Mouse (Mus musculus) adrenal gland, postnatal 25 days (tissue): ENCODE measurements around the gene Sbk1. TPM values are rescaled to one million over a fixed set of nuclear protein-coding genes. Genes with fewer than 3 reads are reported as not detected.
"Not testable (repeated sequence)": the region's sequence is repeated elsewhere in the genome, so short reads cannot be mapped to it uniquely, and the experiment has no call there.

Experiments used
- DNase-seq: peaks from one replicate; pipeline ENCODE4 v3.0.0; 2021; ENCODE audit warnings: mixed read lengths
- total RNA-seq: library from RNA; stranded (reverse); gene quantifications from 2 replicates; pipeline ENCODE4 v1.2.3, GENCODE M21; 2021

The Sbk1 gene
- total RNA-seq, 1 experiment from 2014 or later: 102 TPM

DNA sequence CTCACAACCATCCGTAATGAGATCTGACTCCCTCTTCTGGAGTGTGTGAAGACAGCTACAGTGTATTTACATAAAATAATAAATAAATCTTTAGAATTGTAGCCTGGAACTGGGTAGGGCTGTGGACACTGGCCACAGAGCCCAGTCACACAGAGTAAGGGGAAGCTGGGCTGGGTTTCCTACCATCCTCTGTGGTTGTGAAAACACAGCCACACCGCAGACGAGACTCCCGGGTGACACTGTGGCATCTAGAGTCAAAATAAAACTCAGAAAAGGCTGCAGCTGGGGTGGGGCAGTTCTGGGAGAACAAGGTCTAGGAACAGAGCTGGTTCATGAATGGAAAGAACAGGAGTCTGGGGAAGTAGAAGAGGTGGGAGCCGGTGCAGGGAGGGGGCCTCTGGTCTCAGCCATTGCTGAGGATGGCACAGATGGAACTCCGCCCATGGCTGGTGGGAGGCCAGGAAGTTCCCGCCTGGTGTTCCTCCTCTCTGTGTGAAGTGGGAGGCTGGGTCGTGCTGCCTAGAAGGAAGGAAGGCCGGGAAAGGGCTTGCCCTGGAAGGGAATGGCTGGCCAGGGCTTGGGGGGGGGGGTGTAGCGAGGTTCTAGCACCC is 15.2 kb downstream of the Sbk1 start:
- peak; percentile 42 for DNase-seq

- no peak for DNase-seq
These were observed 15.7 kb downstream of the Sbk1 start for GRCm38 (mm10) chr7:126288104-126288497.

DNA sequence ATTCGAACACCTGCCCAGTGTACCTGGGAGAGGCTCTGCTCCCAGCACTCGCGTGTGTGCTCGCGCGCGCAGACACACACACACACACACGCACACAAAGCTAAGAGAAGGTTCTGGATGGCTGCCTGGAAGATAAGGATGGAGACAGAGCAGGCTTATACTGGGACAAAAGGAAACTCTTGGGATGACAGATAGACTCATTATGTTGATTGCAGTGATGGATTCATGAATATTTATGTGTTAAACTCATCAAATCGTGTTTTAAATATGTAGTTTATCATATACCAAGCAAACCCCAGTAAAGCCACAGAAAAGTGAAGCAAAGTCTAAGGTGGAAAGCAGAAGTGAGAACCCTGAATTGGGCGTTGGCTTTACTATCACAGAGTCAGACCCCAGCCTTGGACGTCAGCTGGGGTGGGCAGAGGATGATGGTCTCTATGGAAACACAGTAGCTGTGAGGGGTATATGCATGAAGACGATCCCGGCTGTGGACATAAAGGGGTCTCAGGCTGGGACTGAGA is 16.2 kb downstream of the Sbk1 start:
- DNase-seq: no peak

DNA sequence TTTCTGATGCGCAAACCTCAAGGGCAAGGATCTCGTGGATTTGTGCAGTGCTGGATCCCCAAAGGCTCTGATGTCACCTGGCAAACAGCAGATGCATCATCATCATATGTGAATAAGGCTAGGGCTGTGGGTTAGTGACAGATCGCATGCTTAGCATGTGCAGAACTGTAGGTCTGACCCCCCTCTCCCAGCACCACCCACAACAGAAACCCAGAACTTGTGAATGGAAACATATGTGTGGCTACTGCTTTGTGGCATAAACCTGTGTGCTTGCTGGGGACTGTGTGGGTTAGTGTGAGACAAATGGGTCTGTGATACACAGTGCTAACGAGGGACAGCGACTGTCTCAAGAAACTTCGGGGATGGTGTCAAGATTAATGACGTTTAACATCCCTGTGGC is 17.0 kb downstream of the Sbk1 start:
- no peak for DNase-seq

DNA sequence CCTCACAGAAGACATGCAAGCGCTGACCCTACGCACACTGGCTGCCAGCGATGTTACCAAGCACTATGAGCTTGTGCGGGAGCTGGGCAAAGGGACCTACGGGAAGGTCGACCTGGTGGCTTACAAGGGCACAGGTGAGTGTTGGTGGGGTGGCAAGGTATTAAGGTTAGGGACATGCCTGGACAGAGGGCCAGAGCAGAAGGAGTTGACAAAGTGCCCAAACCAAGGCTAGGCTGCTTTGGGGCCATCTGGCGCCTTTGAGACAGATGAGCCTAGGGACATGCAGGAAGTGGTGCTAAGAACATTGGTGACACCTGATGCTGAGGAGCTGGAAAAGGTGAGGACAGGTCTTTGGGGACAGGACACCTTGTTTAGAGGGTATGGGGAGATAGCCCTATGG is 17.5 kb downstream of the Sbk1 start:
- DNase-seq: no peak

DNA sequence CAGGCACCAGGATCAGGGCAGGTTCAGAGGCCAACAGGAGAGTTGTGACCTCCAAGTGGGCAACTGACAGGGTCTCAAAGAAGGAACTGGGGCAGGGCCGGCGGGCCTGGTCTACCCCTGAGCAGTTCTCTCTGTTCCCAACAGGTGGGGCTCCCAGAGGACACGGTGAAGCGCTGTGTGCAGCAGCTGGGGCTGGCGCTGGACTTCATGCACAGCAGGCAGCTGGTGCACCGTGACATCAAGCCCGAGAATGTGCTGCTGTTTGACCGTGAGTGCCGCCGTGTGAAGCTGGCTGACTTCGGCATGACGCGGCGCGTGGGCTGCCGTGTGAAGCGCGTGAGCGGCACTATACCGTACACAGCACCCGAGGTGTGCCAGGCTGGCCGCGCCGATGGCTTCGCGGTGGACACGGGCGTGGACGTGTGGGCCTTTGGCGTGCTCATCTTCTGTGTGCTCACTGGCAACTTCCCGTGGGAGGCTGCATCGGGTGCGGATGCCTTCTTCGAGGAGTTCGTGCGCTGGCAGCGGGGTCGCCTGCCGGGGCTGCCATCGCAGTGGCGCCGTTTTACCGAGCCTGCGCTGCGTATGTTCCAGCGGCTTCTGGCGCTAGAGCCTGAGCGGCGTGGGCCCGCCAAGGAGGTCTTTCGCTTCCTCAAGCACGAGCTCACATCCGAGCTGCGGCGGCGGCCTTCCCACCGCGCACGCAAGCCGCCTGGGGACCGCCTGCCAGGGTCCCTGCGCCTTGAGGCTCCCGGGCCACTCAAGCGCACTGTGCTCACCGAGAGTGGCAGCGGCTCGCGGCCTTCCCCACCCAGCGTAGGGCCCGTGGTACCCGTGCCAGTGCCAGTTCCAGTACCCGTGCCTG is 19.5 kb downstream of the Sbk1 start:
- DNase-seq: no peak

- no peak for DNase-seq
These were observed 20.7 kb downstream of the Sbk1 start for GRCm38 (mm10) chr7:126293091-126293490.

DNA sequence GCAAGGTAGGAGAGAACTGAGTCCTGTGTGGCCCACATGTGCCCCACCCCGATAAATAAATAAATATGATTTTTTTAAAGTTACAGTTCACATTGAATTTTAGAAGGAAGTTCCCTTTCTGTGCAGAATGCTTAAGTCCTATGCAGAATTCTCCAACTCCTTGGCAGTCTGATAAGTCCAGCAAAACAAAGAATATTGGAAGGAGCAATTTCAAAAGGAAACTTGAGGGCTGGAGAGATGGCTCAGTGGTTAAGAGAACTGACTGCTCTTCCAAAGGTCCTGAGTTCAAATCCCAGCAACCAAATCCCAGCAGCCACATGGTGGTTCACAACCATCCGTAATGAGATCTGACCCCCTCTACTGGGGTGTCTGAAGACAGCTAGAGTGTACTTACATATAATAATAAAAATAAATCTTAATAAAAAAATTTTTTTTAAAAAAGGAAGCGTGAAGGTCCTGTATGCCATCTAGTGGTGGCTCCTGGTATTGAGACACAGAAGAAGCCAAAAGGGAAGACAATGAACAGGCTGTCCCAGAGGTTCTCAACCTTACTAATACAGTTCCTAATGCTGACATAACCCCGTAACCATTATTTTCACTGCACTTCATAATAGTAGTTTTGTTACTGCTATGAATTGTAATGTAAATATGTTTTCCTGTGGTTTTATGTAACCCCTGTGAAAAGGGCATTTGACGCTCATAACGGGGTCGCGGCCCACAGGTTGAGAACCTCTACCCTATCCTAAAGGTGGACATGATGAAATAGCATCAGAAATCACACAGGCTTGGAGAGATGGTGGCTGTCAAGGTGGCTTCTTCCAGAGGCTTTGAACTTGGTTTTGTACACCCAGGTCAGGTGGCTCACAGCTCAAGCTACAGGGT is 25.4 kb downstream of the Sbk1 start:
- no peak for DNase-seq

- peak; percentile 76 for DNase-seq
These were observed 26.4 kb downstream of the Sbk1 start for GRCm38 (mm10) chr7:126298856-126299255.

- DNase-seq: not testable (repeated sequence)
These were observed 29.4 kb downstream of the Sbk1 start for GRCm38 (mm10) chr7:126301831-126302230.

DNA sequence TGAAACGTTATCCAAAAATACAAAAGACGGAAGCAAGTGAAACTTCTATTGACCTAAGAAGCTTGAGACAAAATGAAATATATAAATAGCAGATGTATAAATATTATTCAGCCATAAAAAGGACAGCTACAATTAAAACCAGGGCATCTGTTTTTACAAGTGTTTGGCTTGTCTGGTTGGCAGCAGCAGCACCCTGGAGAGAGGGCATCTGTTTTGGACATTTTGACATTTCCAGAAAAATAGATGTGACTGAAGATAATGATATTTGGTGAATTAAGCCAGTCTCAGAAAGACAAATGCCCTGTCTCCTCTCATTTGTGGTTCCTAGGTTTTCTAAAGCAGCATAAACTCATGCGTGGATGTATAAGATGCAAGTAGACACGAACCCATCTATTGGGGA is 39.4 kb downstream of the Sbk1 start:
- no peak for DNase-seq

GRCm38 (mm10) chr7:126313309-126313708 is 40.9 kb downstream of the Sbk1 start:
- DNase-seq: no peak

DNA sequence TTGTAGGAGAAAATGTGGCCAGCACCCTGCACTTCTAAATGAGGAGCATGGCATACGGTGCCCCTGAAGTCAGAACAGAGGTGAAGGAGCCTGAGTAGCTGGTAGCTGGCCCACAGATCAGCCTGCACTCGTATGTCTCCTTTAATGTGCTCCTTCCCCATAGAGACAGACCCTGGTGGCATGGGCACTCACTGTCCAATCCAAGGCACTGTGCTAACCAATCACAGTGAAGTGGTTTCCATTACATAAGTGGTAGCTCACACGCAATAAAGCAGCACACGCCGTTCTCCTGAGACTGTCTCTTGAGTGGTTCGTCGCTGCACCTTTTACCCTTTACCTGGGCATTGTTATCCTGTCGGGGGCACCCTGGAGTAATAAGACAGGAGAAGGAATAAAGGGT is 41.9 kb downstream of the Sbk1 start:
- no peak for DNase-seq

GRCm38 (mm10) chr7:126323729-126324128 is 51.3 kb downstream of the Sbk1 start:
- DNase-seq: peak; percentile 77

GRCm38 (mm10) chr7:126324791-126325190 is 52.4 kb downstream of the Sbk1 start:
- no peak for DNase-seq

DNA sequence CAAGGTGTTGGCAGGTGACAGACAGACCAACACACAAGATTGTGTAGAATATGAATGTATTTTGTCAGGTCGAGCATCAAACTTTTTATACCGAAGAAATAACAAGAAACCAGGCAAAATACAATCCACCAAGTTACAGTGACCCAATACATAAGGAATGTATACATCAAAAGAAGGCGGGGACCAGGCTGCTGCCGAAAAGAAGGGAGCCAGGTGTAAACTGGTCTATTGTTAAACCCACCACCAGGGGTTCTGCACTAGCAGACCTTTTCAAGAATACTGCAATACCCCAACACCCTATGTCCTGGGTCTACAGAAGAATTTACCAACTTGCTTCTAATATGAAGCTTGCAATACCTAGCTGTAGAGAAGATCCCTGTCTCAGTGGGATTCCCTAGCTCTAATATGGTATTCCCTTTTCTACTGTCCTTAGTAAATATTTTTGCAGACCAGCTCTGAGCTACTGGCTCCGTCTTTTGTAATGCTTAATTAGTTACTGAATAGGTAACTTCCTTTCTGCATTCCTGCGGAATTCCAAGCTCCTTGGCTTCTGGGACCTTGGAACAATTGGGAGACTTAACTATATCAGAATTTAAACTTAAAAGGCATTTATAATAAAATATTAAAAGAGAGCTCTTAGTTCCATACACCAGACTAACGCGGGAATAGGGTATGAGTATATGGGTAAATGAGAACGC is 53.3 kb downstream of the Sbk1 start:
- not testable (repeated sequence) for DNase-seq

DNA sequence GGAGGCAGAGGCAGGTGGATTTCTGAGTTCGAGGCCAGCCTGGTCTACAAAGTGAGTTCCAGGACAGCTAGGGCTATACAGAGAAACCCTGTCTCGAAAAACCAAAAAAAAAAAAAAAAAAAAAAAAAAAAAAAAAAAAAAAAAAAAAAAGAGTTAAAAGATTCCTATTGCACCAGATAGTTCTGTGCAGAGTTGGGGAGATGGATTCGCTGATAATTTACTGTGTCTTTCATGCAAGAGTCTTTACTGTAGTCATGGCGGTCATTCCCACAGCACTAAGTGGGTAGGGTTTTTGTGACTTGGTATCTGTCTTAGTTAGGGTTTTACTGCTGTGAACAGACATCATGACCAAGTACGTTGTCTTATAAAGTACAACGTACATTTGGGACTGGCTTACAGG is 56.4 kb downstream of the Sbk1 start:
- not testable (repeated sequence) for DNase-seq

DNA sequence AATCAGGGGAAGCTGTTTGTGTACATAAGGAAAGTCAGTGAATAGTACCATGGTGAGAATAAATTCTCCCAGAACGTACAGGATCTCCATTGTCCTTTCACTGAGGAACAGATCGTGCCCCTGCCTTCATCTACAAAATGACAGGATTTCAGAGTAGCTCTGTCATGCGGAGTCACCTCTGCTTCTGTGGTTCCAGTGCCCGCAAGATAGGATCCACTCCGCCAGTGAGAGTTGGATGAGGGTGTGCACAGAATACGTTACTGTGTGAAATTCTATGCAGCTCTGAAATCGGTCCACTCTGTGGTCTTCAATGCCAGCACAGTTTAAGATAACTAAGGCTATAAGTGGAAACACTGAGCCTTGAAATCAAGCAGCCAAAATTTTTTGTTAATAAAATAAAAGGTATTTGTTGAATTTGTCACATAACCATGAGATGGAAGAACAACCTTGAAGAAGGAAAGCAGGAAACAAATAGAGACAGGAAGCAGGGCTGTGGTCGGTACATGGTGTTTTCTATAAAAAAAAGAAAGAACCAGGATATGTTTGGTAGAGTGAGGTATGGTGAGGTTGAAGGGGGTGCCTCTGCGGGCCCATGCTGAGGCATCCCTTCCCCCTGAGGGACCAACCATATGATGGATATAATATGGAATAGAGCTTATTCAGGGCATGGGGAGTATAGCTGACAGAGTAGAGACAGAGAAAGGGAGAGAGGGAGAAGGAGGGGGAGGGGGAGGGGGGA is 57.7 kb downstream of the Sbk1 start:
- no peak for DNase-seq

- DNase-seq: no peak
These were observed 58.3 kb downstream of the Sbk1 start for GRCm38 (mm10) chr7:126330693-126331092.

GRCm38 (mm10) chr7:126332691-126333090 is 60.3 kb downstream of the Sbk1 start:
- no peak for DNase-seq

GRCm38 (mm10) chr7:126335556-126335955 is 63.1 kb downstream of the Sbk1 start:
- no peak for DNase-seq
